Mouse (Mus musculus) retina, adult 2 months (tissue): ENCODE results near the gene Eif3k.

Experiments used
- DNase-seq: peaks from one replicate; pipeline ENCODE4 v3.0.0-alpha.2; 2012; ENCODE audit warnings: low read depth, low spot score

Eif3k gene

DNA sequence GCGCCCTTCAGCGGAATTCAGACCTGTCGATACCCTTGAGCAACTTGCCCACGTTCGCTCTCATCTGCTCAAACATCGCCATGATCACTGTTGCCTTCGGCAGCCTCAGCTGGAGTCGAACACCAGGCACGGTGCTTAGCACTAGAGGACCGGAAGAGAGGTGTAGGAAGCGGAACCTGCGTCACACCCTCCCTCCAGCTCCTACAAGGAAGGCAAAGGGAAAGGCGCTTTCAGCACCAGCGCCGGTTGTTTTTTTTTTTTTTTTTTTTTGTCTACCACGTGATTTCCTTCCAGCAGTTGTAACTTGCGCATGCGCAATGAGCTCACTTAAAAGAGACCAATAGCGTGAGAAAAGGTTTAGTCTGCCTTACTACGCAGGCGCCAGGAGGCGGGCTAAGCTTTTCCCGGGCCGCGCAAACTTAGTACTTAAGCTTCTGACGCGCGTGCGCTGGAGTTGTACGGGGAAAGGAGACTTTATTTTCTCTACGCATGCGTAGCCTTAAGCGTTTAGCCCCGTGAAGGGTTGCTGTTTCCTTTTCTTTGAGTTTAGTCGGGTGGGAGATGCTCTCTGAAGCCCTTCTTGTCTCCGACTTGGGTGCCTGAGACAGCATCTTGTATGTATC, at the start of gene Eif3k, which contains the start of gene Map4k1:
Gene Eif3k, minus strand, starts transcription at position 214 of the 623 bp plus-strand sequence.
Gene Map4k1, plus strand, starts transcription at position 400 of the 623 bp plus-strand sequence.
- peak; percentile 98 for DNase-seq

DNA sequence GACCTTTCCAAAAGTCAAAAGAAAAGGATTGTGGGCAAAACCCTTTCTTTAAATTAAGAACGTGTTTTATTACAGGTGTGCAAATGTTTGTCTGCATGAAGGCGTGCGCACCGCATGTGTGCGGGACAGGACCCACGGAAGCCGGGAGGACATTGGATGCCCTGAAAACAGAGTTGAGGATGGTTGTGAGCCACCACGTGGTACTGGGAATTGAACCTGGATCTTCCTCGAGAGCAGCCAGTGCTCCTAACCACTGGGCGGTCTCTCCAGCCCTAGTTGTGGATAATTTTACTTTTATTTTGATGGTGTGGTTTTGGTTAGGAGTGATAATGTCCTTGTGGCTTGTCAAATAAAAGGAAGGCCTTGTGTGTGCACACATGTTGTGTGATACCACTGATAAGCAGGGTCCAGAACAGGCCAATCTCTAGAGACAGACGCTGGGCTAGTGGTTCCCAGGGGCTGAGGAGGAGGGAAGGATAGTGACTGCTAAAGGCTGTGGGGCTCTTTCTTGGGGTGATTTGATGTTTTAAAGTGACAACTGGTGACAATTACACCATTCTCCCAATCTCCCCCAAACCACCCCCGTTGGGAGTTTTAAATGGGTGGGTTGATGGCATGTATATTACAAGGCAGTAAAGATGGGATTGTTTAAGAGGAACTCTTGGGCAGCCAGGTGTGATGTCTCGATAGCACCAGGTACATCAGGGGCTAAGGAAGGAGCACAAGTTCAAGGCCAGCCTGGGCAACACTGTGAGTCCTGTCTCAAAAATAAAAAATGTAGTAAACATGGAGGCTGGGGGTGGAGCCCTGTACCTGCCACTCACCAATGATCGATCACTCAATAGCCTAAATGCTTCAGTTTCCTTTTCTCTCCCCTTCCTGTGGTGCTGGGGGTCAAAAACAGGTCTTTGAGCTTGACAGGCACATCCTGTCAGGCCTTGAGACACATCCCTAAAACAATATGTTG, 48.3 kb upstream of the Eif3k start:
- DNase-seq, result no peak

DNA sequence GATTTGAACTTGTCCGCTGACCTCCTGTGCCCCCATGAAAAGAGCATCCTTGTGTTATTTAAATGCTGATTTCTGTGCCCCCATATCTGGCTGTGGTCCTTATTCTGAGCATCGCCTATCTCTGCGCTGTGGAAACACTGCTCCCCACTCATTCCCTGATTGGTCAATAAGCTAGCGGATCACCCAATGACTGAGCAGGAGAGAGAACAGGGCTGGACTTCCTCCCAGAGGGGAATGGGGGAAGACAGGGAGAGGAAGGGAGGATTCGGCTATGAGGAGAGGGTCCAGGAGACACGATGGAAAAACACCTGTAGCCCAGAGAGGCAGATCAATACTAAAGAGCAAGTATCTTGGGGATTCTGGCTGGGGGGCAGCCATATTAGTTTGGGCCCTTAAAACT, 47.1 kb upstream of the Eif3k start:
- no peak for DNase-seq

DNA sequence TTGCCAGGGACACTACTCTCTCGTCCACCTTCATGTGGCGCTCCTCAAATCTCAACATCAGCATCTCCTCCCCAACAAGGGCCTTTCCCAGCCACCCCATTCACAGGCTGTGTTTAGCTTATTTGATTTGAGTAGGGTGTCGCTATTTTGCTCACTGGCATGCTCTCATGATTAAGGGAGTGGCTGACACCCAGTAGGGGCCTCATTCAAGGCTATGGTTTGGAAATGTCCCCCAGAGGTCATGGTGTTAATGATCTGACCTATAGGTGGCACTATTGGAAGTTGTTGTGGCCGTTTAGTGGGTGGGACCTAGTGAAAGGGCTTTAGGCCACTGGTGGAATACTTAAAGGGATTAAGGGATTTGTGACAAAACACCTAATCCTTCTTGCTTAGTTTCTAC, 45.1 kb upstream of the Eif3k start:
- no peak for DNase-seq

DNA sequence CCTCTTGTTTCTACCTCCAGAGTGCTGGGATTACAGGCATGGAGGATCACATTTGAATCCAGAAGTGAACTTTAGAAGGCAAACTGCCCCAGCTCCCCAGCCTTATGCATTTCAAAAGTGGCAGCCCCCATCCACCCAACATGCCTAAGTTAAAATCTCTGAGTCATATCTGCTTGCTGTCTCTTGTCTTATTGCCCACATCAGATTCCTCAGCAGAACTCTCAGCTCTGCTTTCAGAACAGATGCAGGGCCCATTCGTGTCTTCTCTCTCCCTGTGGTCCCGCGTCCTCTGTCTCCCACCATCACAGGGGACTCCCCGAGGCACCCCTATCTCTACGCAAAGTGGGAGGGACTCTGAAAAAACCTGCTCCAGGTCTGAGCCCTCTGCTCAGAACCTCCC, 44.5 kb upstream of the Eif3k start:
- no peak for DNase-seq

DNA sequence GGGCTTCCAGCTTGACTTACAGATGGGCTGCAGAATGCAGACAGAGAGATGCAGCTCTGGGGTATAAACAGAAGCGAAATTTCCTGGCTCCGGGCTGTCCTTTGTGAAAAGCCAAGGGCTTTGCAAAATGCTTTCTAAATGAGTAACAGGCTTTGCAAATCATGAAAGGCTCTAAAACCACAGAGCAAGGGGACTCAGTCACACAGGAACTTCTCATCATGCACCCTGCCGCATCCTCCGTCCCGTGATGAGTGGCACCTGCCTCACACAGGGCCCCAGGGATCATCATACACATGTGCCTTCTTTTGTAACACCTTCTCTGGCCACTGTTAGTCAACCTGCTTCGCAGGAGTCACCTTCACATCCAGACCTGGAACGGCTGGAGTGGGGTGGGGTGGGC, 43.9 kb upstream of the Eif3k start:
- DNase-seq, result no peak

DNA sequence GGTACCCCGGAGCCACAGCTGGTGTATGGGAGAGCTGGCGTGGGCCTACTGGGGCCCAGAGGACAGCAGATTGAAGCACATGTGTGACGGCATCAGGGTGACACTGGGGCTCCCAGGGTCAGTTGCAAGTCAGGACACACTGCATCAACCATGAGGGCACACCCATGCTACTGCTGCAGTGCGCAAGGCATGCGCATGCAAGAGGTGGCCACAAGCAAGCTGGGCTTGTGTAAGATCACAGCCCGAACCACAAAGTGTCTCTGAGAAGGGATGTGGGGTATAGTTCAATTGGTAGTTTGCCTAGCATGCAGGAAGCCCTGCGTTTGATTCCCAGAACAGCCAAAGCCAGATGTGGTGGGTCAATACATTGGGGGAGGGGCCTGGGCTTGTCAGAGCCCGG, 41.9 kb upstream of the Eif3k start:
- DNase-seq, result no peak

DNA sequence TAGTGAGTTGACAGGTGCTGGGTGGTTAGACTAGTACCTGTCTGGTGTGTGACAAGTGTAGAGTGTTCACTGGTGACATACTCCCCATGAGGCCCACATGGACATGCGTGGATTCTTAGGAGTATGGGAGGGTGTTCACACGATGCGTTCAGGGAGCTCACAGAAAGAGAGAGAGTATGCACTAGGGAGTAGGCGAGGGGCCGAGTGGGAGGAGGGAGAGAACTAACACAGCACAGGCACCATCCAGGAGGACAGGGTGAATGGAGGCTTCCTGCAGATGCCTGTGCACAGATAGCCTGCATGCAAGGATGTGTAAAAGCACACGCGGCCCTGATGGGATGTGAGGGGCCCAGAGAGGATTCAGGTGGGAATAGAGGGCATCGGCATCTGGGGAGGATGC, 40.8 kb upstream of the Eif3k start:
- DNase-seq, result no peak

DNA sequence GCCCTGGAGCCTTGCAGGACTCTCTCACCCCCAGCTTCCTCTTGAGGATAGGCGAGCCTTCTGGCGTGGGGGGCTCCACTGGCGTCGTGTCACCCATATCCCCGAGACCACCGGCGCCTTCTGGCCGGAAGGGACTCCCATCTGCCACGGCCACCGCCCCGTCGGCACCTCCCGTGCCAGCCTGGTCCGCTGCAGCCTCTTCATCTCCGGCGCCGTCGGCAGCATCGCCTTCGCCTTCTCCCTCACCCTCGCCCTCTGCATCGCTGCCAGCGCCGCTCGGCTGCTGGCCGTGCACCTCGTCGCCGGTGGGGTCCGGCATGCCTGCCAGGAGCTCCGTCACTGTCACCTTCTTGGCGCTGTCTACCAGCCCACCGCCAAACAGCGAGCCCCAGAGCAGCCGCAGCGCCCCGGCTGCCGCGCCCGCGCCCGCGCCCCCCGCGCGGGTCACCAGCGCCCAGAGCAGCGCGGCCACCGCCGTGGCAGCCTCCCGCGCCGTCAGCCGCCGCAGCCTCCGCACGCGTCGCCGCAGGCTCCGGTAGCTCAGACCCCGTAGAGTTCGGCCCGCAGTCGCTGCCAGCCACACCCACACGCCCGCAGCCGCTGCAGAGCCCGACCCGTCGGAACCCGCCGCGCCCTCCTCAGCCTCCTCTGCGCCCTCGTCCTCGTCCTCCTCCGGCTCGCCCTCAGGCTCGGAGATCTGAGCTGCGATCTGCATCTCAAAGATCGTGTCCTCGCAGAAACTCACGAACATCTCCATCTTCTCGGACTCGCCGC, 38.0 kb upstream of the Eif3k start:
- DNase-seq, result no peak

DNA sequence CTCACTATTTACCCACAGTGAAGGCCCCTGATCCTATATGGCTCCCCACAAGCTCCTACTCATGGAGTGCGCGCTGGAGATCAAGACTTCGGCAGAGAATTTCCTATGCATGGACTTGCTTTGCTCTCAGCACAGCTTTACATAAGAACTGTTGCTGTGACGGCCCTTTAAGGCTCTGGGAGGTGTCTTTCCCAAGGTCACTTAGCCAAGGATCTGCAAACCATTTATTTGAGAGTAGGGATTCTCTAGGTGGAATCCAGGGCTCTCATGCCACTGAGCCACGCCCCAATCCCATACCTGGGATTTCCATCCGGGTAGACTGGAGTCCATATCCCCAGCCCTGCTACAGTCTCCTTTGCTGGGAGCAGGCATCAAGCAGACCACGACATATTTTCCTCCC, 35.6 kb upstream of the Eif3k start:
- DNase-seq, result no peak

DNA sequence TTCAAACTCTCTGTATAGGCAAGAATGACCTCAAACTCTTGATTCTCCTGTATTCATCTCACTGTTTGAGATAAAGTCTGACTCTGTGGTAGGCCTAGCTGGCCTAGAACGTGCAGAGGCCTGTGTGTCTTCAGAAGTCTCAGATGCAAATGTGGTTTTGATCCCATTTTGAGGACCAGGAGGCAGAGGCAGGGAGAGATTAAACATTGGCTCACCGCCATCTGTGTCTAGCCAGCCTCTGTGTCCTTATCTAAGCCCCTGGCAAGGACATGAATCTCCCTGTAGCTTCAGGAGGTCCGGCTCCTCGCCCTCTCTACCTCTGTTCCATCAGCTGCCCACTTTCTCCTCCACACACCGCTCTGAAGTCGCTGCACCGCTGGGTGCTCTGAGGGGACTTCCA, 34.8 kb upstream of the Eif3k start:
- no peak for DNase-seq

DNA sequence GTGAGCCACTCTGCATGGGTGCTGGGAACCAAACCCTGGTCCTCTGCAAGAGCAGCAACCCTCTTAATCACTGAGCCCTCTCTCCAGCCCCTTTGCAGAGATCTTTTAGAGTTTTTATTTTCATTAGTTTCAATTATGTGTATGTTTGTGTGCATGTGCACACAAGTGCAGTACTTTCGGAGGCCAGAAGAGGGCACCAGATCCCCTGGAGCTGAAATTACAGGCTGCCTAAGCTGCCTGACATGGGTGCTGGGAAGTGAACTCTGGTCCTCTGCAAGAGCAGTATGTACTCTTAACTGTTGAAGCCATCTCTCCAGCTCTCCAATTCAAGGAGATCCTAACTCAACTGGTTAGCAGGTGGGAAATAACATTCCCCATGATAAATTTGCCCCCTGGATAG, 33.3 kb upstream of the Eif3k start:
- no peak for DNase-seq

DNA sequence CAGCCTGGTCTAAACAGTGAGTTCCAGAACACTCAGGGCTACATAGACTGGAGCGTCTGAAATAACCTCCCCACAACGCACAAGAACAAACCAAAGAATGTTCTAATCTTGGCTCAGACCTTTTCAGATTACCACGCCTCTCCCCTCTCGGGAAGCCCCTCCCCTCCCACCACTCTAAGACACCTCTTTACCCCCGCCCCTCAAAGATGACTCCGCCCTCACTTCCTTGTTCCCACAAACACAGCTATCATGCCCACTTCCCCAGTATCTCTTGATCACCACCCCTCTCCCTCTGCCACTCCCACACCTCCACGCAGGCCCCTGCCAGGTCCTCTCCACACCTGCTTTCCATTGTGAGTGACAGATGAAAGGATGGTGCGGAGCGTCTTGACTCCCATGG, 27.1 kb upstream of the Eif3k start:
- no peak for DNase-seq

DNA sequence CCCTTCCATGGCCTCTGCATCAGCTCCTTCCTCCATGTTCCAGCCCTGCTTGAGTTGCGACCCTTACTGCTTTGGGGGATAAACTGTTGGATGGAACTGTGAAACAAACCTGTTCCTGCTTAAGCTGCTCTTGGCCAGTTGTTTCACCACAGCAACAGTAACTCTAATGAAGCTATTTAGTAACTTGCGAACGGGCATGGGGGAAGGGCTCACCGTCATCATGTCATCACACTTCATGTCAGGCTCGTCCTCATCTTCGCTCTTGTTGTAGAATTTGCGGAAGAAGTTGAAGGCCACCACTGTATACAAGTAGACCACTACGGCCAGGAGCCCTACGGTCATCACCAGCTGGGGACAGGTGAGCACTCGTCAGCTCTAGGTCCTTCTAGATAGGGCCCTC, 26.5 kb upstream of the Eif3k start:
- DNase-seq, result no peak

DNA sequence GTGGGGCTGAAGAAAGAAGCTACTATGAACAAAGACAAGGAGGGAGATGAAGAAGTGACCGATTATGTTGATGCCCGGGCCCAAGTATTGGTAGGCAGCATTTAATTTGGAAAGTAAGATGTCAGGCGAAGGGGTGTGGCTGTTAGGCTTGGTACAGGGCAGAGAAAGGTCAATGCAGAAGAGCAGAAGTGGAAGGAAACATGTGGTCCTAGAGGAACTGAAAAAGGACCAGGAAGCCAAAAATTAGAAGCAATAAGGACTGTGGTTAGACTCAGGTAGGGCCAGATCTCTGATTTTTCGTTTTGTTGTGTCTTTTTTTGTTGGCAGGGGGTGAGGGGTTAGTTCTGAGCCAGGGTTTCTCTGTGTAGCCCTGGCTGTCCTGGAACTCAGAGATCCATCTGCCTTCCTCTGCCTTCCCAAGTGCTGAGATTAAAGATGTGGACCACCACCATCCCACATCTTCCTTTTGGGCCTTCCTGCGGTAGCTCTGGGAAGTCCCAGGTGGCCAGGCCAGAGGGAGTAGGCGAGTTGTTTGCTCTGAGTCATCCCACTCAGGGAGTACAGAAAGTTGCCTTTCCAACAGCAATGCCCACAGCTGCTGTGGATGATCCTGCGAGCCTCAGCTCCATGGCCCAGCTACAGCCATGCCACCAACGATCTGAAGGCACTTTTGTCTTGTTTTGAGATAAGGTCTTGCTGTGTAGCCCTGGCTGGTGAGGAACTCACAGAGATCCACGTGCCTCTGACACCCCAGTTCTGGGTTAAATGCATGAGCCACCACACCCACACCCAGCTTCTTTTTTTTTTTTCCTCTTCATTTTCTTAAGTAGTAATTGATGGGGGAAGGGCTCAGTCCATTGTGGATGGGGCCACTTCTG, 25.8 kb upstream of the Eif3k start:
- DNase-seq, result no peak

DNA sequence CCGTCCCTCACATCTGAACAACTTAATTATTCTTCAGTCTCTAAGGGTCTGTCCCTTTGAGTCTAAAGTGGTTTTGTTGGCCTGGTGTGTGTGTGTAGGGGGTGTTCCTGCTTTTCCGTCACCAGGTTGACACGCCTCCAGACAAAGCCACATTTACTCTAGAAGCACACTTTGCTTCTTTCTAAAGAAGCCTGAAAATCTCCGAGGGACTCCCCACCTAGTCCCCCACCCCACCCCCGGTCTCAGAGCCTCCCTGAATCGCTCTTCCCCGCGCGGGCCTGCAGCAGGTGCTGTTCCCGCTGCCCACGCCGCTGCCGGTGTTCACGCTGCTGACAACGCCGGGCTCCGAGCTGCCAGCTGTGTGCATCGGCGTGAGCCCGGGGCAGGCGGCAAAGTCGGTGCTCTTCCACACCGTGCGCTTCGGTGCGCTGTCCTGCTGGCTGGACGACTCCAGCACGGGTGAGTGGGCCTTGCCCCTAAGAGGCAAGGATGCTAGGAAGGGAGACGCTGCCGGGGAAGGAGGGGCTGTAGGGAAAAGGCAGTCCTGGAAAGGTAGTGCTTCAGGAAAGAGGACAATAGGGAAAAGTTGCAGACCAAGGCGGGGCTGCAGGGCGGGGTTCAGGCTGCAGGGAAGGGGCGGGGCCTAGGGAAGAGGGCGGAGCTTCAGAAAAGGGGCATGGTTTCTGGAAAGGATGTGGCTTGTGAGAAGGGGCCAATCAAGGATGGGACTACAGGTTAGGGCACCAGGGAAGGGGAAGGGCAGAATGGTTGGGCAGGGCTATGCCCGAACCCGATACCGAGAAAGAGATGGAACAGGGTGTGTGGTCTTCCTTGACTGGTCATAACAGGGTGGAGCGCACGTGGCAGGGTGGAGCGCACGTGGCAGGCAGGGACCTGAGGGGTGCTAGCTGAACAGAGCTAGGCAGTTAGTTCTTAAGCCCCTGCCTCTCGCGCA, 19.3 kb upstream of the Eif3k start:
- DNase-seq, result no peak

DNA sequence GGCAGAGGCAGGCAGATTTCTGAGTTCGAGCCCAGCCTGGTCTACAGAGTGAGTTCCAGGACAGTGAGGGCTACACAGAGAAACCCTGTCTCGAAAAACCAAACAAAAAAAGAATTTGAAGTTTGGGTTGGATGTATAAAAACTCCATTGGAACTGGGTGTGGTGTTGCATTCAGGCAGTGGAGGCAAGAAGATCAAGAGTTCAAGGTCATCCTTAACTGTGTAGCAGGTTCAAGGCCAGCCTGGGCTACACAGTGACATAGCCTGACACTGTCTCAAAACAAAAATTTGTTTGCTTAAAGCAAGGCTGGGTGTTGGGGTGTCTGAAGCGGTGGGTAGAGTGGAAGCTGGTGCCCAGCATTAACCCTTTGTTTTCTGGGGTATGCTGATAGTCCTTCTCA, 11.7 kb upstream of the Eif3k start:
- no peak for DNase-seq

DNA sequence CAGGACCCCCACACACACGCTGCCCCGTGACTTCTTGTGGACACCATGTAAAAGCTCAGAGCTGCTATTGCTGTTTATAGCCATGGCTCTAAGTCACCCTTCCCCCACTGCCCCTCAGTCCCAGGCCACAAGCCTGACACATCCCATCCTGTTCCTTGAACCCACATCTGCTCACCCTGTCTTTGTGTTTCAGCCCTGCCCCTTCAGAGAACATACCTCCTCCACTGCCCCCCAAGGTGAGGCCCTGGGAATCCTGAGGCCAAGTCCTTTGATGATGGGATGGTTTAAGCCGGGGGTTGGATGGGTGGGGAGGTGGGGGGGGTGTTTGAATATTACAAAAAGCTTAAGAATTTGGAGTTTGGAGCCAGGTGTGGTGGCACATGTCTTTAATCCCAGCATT, 11.3 kb upstream of the Eif3k start:
- DNase-seq, result no peak

DNA sequence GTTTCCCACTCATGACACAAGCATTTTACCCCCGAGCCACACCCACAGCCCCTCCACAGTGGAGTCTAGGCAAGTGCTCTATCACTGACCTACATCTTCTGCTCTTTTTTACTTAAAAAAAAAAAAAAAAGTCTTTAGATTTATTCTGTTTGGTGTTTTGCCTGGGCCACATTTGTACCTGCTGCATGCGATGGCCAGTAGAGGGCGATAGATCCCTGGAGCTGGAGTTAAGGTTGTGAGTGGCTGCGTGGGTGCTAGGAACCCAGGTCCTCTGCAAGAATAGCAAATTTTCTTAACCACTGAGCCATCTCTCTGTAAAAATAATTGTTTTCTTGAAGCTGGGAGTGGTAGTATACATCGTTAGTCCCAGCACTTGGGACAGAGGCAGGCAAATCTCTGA, 10.0 kb upstream of the Eif3k start:
- no peak for DNase-seq

DNA sequence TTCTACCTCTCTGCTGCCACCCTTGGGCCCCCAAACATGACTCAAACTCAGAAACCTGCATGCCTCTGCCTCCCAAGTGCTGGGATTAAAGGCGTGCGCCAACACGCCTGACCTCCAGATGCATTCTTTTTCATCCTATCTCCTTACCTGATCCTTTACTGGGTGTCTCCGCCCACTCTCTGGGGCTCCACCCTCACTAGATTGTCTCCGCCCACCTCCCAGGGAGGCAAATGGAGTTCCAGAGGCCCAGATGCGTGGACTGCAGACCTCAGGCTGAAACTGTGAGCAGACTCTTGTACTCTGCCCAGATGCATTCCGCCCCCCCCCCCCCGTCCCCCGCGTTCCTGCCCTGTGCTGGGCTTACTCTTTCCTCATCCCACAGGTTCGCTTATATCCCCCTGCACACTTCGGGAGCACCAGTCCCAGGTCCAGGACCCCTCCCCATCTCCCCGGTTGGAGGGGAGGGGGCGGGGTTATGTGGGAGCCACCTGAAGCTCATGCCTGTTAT, 9.2 kb upstream of the Eif3k start:
- no peak for DNase-seq
